Mouse (Mus musculus): ENCODE measurements around the gene Rab11b. TPM values are rescaled to one million over a fixed set of nuclear protein-coding genes. Genes with fewer than 3 reads are reported as not detected.
"Not testable (repeated sequence)": the region's sequence is repeated elsewhere in the genome, so short reads cannot be mapped to it uniquely, and the experiment has no call there.

Gene Rab11b
- polyA plus RNA-seq, 1 experiment from 2014 or later, result 227 TPM

DNA sequence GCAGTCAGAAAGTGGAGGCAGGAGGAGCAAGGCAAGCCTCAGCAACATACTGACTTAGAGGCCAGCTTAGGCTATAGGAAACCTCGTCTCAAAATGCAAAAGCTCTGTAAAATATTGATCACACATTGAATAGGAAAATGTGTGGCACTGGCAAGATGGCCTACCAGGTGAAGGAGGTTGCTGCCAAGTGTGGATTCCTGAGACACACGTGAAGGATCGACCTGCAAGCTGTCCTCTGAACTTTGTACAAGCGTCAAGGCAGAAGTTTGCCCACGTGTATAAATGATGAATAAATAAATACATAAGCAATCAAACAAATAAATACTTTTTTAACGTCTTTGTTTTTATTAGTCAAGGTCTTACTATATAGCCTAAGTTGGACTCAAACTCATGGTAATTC, 13.1 kb upstream of the Rab11b start:
- no peak for DNase-seq (ENCODE audit: low spot score)

DNA sequence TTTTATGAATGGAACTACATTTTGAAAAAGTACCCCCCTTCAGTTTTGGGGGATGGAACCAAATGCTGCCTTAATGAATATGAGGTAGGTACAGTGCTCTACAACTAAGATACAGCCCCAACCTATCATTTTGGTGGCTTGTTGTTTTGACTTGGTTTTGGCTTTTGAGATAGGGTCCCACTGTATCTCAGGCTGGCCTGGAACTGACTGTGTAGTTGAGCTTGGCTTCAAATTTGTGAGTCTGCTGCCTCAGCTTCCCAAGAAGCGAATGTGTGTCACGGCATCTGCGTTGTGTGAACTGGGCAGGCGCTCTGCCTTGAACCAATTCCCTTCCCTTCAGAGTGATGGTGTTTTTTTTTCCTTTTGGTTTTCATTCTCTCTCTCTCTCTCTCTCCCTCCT, 11.3 kb upstream of the Rab11b start:
- no peak for DNase-seq (ENCODE audit: low spot score)

DNA sequence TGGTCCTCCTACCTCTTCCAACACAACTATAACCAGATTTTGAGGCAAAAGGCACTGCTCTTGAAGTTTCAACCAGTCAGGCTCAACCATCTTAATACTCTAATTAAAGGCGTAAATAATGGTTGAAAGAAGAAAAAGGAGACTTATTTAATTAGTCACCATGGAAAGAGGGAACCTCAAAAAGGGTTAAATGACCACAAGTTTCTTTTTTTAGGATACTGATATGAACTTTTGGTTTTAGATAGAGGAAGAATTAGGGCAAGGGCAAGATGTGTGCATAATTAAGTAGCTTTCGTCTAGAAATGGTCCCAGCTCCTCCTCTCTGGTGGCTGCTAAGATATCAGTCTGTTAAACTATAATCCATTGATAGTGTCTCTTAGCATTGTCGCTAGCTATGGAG, 6.1 kb upstream of the Rab11b start:
- no peak for DNase-seq (ENCODE audit: low spot score)

DNA sequence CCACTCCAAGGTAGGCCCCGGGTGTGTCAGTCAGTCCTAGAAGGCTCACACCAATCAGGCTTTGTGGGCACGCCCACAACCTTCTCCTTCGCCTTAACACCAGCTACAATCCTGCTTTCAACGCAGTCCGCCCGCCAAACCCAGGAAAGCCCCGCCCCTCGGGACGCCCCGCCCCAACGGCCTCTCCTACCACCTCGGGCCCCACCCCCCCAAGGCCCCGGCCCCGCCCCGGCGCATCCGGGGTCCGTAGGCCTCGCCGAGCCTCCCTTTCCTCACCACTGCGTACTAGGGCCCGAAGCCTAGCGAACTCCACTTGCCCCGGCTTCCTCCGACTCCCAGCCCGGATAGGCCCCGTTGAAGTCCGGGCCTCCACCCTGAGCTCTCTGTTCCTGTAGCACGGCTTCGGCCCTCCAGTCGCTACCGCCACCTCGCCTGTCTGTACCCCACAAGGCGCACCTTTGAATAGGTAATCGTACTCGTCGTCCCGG, 519 bp downstream of the Rab11b start:
- peak; percentile 86 for DNase-seq (ENCODE audit: low spot score)

DNA sequence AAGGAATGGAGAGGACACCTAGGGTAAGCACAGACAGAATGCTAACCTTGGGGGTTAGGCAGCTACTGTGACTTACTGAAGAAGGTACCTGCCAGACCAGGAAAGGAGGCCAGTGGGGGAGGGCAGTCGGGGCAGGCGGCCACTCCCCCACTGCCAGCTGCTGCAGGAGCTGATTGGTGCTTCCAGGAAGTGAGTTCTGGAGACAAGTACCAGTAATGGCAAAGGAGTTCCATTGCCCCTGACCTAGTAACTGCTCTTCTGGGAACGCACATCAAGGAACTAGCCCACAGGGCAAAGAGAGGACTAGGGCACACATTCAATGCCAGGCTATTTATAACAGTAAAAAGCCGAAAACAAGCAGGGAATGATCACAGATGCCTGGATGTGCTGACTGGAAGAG, 3.1 kb downstream of the Rab11b start:
- DNase-seq (ENCODE audit: low spot score), result no peak

DNA sequence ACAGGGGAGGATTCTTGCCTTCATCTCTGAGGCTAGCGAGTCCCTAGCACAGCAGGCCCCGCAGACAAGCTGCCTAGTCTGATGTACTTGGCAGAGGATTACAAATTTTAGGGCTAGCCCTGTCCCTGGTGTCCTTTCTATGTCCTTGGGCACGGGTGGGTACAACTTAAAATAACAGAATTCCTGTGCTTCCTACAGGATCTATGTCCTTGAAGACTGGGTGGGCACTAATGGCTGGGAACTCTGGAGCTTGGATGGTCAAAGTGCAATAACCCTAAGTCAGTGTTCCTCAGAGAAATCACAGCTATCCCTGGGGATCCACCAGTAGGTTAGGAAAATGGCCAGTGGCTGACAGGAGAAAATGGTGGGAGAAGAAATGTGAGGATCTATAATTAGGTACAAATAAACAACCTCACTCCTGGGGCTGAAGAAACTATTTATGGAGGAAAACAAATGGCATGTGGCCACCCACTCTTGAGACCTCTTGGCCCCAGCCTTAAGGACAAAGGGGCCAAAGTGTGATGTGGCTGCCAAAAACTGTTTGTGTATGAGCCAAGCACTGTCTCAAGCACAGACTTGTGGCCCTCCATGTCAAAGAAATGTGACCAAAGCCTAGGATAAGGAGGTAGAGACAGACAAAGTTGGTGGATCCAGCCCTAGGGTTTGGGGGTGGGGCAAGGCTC, 4.1 kb downstream of the Rab11b start:
- DNase-seq (ENCODE audit: low spot score), result no peak

DNA sequence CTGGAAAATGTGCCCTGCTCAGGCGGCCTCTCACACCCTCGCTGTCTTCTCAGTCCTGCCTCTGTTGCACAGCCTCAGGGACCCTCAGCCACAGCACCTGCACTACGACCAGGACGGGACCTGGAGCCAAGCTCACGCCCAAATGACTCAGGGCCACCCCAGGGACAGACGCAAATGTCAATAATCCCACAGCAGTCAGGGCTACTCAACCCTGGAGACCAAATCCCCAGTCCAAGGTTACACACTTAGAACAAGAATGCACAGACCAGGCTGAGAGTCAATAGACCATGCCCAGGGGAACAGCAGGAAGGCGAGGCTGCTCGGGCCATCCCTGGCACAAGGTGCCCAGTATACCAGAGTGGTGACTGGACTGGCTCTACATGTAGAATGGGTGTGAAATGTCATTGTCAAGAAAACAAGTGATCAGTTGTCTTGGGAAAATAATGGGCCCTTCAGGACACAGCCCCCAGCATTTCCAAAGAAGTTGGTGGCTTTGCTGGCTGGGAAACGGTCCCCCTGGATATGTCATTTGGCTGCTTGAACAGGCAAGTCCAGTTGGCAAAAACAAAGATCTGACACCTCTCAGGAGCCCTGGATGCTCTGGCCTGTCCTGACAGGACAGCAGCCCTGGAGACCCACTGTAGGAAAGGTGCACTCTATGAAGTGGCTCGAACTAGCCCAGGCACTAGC, 4.8 kb downstream of the Rab11b start:
- no peak for DNase-seq (ENCODE audit: low spot score)

DNA sequence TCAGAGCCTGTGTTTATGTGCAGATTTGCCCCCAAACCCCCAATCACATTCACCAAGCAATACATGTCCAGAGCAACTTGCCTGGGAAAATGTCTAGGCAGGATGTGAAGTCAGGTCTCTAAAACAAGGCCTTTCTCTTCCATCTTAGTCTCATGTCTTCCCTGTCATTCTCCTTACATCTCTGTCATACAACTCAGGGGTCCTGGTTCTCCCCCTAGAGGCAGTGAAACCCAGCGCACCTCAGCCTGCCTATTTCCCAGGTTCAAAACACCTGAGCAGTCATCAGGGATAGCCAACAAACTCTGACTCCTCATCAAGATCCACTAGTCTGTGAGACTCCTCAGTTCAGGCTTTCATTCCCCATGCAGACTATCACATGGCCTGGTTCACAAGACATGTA, 5.7 kb downstream of the Rab11b start:
- peak; percentile 42 for DNase-seq (ENCODE audit: low spot score)

DNA sequence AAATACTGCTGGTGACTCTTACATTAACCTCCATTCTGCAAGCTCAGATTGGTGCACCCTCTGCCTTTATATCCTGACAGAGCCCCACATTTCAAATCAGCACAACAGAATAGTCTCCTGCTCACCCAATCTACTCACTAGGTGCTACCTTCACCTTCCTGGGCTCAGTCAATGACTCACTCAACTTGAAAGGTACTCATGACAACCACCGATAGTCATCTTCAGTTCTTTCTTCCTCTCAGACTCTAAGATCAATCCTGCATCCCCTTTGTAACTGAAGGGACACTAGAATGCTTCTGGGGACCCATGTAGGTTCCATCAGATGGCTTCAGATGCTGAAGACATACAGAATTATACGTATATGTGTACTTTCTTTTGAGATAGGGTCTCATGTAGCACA, 8.0 kb downstream of the Rab11b start:
- DNase-seq (ENCODE audit: low spot score), result no peak

DNA sequence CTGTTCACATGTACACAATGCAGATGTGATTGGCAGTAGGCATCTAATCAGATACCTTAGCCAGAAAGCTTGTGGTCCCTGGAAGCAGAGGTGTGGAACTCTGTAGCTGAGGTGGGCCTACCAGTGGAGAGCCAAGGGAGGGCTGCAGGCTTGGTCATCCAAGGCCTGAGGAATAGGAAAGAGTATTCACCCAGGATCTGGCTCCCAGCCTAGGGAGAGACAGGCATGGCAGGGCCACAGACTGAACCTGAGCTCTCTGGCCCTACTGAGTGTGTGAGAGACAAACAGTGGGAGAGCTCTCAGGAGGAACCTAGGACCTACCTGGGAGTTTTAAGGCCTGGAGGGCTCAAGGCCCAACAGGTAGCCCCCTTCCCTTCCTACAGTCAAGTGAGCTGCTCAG, 9.1 kb downstream of the Rab11b start:
- no peak for DNase-seq (ENCODE audit: low spot score)

DNA sequence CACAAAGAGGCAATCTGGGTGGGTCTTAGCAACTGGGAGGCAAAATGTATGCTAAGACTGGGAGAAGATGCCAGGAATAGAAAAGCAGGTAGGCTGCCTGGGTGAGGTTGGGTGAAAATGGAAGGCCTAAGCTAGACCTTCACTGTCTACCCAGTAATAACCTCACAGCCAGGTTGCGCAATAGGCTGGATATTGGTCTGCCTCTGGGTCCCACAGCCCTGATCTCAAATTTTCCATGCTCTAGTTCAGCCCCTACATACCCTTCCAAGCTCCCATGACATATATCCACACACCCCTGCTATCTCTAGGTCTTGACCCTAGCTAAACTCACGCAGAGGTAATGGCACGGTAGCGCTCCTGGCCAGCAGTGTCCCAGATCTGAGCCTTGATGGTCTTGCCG, 10.9 kb downstream of the Rab11b start:
- DNase-seq (ENCODE audit: low spot score), result no peak

DNA sequence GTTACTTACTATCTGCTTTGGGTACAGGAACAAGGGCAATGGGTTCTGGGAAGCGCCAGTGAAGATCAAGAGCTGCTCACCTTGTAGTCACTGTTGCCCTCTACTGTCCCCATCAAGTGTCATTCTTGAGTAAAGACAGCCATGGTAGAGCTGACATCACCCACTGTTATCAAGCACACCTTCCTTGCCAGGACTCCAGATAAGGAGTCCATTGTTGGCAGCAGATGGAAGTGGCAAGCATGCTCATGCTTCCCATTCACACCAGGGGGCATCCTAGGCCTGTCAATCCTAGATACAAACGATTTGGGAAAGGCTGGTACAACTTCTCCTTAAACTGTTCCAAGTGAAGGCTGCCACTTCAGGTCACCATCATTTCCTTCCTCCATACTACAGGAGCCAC, 14.3 kb downstream of the Rab11b start:
- DNase-seq (ENCODE audit: low spot score), result no peak

DNA sequence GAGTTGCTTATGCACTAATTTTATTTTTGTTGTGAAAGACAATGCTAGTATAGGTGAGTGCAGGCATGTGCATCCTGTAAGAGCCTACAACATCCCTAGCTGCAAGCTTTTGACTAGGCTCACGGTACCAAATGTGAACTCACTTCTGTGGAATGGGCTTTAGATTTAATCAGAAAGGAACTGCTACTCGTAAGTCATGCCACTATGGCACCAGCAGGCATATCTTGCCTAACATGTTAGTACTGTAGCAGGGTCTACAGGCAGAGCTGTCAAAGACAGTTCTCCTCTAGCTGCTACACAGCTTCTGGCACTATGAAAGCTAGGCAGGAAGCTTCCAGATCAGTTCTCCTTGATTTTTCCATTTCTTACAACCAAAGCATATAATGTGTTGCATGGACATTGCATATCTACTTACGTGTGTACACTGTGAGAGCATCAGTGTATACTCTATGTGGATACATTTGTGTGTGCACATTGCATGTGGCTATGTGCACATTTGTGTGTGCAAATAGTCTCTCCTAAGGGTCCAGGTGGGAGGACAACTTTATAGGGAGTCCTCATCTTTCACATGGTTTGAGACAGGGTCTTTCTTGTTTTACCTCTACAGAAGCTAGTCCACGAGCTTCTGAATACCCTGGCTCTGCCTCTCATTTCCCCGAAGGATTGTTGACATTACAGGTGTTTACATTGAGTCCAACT, 15.5 kb downstream of the Rab11b start:
- no peak for DNase-seq (ENCODE audit: low spot score)

DNA sequence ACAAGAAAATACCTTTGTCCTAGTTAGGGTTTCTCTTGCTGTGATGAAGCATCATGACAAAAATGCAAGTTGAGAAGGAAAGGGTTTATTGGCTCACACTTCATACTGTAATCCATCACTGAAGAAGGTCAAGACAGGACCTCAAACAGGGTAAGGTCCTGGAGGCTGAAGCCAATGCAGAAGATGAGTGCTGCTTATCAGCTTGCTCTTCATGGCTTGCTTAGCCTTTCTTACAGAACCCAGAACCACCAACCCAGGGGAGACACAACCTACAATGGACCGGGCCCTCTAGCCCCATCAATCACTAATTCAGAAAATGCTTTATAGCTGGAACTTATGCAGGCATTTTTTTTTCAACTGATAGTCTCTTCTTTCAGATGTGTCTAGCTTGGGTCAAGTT, 17.9 kb downstream of the Rab11b start:
- no peak for DNase-seq (ENCODE audit: low spot score)

DNA sequence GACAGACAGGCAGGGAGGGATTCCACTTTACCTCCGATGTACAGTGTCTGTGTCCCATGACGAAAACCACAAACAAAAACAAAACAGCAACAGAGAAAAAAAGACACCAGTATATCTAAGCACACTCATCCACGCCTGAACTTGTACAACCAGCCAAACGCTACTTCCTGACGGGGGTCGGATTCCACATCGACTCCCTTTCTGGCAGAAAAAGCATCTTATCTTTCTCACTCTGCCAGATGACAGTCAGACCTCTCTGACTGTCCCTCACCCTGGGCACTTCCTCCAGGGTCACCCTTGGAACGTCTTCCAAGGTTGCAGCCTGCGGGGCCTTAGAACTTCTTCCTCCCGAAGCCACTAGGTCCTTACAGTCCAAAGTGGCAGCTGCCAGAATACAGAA, 26.8 kb downstream of the Rab11b start:
- not testable (repeated sequence) for DNase-seq (ENCODE audit: low spot score)

DNA sequence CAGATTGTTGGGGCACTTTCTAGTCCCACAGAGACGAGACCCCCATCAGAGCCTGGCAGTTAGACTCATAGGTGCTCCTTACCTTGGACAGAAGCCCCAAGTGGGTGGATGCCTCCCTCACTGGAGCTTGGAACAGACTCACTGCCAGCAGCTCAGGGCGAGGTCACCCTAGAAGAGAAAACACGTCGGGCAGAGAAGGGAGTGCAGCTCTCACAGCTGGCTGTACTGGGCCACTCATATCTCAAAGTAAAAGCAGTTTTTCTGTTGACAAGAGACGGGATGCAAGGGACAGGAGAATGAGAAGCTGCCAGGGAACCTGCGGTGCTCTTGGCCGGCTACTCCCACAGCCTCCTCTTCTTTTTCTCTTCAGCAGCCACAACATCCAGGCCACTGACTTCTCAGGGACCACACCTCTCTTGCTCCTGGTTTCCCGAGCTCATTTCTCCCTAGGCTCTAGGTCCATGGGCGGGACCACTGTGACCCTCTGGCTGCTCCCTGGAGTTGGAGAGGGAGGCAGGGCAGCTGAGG, 27.7 kb downstream of the Rab11b start:
- DNase-seq (ENCODE audit: low spot score), result not testable (repeated sequence)

DNA sequence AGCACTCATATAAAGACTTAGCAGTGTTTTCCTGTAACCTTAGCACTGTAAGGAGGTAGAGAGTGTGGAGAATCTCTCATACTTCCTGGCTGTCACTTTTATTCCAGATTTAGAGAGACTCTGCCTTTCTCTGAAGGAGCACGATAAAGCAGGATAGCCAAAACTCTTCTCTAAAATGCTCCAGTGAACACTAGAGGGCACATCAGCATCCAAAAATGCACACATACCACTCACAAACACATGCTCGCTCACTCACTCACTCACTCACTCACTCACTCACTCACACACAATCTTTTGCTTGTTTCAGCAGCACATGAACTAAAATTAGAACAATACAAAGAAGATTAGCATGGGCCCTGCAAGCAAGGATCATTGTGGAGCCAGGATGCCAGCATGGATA, 31.1 kb downstream of the Rab11b start:
- DNase-seq (ENCODE audit: low spot score), result no peak

DNA sequence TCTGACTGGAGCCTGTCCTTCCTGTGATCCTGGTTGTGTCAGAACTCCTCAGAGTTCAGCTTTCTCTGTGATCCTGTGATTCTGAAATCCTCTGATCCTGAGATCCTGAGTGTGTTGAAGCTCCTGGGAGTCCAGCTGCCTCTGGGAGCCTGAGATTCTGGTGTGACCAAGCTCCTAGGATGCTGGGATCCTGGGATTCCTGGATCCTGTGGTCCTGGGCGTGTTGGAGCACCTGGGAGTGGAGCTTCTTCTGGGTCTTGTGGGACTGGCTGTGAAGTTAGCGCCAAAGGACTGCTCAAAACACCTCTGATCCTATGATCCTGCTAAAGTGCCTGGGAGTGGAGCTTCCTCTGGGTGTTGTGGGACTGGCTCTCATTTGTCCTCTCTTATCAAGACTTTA, 31.9 kb downstream of the Rab11b start:
- no peak for DNase-seq (ENCODE audit: low spot score)

DNA sequence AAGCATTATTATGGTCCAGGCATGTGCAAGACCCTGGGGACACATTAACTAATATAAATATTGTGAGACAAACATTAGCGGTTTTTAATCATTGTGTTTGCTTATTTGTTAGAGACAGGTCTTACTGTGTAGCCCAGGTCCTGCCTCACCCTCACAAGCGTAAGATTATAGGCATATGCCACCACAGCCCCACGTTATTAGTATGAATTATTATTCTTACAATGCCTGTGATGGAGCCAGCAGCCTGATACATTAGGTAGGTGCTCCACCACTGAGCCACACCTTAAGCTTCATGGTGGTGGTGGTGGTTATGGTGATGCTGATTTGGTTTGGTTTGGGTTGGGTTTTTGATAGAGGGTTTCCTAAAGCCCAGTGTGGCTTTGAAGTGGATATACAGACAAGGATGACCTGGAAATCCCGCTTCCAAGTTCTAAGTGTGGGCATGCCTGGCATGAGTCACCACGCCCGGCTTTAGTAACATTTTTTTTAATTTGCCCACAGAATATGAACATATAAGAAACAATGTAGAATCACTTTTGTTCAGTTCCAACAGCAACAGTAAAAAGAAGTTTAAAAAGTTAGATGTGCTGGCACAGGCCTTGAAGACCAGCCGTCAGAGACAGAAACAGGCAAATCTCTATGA, 40.5 kb downstream of the Rab11b start:
- no peak for DNase-seq (ENCODE audit: low spot score)

DNA sequence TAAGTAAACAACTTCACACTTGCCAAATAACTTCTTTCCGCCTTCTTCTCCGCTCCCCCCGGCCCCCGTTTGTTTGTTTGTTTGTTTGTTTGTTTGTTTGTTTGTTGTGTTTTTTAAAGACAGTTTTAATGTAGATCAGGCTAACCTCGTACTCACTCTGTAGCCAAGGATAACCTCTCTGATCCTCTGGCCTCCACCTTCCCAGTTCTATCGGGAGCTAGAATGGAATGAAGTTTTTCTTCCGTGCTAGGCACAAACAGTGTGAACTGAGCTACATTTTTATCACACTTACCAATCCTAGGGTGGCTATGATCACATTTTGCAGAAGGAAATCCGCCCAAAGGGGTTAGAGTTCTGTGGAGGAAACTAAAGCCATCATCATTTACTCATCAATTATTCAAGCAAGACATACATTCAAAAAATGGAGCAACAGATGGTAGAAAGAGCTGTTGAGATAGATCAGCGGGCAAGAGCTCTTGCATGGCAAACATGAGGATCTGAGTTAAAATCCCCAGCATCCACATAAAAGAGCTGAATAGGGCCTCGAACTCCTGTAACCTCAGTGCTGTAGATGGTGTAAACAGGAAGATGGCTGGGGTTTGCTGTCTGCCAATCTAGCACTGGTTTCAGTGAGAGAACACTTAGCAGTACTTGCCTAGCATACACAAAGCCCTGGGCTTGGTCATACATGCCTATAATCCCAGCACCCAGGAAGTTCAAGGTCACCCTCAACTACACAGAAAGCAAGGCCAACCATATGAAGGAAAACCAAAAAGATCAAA, 41.2 kb downstream of the Rab11b start:
- peak; percentile 6 for DNase-seq (ENCODE audit: low spot score)

DNA sequence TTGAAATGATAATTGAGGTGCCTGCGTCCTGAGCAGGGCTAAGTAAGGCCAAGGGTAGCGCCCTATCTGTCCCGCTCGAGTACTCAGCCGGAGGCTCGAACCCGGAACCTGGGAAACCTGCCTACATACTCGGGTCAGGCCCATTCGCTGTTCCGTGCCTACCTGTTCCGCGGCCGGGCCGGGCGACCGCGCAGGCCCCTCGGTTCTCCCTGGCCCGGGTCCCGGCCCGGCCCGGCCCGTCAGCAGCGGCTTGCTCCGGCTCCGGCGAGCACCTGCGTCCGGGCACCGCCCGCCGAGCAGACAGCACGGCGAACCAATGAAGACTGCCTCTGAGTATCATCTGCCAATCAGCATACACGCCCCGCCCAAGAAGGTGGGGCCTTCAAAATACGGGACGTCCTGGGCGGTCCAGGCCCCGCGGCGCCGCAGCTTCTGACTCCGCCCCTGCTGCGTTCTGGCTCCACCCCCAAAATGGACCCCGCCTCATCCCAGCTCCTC, 41.9 kb downstream of the Rab11b start, which contains the start of gene March2:
Gene March2, minus strand, starts transcription at position 287 of the 498 bp plus-strand sequence.
- peak; percentile 96 for DNase-seq (ENCODE audit: low spot score)

All from thymus, postnatal 0 days (tissue).